Mouse (Mus musculus) right cerebral cortex, postnatal 10 days (tissue): ENCODE measurements around the gene Vps41.

Experiments
- DNase-seq, 2 experiments: peaks; one replicate each; pipeline ENCODE4 v3.0.0; 2021; ENCODE audit warnings: low spot score in 2 of 2

Gene Vps41

DNA sequence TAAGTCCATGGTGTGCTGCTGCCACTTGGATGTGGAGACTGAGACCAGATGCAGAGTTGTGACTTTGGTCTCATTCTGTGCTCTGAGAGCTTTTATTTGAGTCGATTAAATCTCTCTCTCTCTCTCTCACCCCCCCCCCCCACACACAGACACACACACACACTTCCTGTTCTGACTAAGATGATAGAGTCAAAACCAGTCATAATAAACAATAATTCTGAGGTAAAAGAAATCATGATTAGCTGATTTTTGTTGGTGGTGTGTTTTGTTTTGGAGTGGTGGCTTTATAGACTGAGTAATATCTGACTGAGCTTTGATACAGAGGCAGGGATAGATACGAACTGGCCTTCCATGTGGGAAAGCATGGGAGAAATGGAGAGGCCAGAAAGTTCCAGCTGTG, 74.6 kb downstream of the Vps41 start:
- no peak for DNase-seq

DNA sequence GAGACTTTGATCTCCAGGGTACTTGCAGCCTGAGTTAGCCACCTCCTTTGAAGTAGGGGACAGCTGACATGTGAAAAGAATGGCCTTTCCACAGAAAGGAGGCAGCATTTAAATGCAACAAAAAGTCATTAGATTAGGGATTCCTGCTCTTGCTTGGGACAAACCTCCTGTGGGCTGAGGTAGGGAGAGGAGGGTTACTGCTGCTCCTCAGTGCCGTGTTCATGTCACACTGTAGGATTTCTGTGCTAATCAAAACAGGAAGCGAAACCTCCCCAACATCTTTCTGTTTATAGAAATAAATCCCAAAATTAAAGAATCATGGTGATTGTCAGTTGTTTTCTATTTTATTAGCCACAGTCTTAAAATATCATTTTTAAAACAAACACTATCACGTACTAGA, 77.4 kb downstream of the Vps41 start:
- no peak for DNase-seq

DNA sequence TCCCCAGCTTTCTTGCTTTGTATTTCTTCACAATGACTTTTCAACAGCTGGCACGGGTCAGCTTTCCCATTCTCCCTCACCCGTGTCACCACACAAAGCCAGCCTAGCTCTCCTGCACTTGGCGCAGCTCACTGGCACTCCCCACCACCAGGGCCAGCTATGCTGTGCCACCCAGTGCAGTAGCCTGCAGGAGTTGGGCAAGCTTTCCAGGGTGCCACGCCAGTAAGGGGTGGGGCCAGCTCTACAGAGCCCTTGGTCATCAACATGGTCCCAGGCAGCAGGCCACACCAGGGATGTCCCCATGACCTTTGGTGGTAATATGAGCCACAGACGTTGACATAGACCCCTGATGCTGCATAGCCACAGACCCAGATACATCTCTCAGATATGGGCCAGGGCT, 80.5 kb downstream of the Vps41 start:
- no peak for DNase-seq

DNA sequence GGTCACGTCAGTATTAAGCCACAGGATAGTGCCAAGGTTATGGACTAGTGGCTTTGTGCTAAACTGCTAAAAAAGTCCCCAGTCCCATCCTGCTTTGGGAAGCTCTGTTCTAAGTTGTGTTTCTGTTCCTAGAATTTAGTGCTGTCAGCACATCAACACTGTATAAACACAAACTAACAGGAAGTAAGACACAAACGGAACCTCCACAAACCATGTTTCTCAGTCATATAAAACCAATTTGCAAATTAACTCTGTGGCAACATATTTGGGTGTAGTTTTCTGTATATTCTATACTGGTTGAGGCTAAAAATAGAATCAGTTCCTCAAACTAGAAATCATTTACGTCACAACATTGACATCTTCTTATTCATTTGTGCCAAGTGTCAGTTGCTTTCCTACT, 83.3 kb downstream of the Vps41 start:
- DNase-seq: no peak

DNA sequence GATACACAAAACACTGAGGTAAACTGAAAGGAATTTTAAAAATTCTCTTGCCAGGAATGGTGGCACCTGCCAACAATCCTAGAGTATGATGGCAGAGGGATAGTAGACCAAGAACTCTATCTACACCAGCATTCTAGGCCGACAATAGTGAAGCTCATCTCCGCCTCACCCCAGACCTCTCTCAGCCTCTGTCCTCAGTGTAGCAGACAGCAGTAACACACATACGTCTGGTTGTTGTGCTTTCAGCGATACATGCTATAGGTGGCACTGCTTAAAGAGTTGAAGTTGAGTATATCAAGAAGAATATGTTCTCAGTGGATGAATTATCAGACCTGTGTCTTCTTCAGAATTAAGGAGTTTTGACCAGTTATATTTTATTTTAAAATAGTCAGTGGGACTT, 92.4 kb downstream of the Vps41 start:
- DNase-seq: no peak

DNA sequence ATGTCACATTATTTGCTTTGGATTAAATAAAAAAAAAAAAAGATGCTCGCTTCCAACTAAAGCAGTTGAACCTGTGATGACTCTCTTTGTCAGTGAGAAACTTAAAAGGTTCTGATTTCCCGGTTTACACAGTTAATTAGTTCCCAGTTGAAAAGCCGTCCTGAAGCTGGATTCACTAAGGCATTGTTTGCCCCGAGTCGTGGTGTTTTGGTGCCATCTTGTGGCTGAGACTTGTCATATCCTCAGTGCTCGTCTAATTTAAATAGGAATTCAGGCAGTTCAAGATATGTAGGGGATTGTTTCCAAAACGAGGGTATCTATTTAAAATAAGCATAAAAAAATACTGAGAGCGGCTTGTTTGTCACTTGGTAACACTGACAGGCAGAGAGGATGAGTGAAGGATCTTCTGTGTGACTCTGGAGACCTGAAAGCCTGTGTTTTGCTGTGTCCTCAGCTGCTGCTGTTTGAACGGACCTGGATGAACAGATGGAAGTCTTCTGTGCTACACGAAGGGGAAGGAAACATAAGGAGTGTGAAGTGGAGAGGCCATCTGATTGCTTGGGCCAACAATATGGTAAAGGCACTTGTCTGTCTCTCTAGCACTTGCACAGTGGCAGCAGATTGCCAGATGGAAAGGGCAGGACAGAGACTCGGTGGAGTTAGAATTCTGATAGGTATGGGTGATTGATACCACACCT, 93.0 kb downstream of the Vps41 start:
- DNase-seq: peak; percentile 73 to 87

DNA sequence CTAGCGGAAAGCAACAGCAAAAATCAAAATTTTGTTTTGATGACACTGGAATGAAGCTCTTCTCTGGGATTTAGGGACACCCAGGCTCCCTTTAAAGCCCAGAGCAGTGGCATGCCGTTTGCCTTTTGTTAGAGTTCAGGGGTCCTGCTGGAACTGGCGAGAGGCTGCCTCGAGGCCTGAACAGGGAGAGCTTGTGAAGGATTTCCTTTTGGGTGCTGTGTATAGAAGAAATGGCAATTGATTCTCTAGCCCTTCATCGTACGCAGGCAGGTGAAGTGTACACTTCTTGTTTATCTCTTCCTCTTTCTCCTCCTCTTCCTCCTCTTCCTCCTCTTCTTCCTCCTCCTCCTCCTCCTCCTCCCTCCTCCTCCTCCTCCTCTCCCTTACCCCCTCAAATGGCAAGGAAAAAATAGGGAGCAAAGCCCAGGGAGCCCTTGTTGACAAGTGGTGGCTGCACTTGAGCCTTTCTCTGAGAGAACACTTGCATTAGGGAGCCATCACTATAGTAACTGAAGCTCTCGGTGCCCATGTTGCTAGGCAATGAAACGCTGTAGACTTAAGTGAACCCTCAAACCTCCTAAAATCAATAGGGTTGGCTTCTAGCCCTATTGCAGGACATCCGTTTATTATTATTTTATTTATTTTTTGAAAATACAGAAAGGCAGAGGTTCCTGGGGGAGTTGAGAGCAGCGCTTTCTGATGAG, 107.5 kb downstream of the Vps41 start:
- peak; percentile 27 to 43 for DNase-seq

DNA sequence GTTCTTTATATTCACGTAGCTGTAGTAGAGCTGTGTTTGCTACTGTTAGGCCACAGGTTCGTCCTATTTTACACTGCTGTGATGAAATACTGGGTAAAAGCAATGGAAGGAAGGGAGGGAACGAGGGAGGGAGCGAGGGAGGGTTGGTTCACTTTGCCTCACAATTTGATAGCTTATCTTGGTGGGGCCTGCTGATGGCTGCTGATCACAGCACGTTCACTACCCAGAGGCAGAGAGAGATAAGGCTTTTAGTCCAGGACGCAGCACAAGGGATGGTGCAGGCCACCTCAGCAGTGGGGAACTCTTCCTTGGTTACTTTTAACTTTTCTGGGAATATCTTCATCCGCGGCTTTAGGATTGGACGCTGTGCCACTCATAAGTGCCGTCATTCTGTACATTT, 109.9 kb downstream of the Vps41 start:
- DNase-seq: no peak

DNA sequence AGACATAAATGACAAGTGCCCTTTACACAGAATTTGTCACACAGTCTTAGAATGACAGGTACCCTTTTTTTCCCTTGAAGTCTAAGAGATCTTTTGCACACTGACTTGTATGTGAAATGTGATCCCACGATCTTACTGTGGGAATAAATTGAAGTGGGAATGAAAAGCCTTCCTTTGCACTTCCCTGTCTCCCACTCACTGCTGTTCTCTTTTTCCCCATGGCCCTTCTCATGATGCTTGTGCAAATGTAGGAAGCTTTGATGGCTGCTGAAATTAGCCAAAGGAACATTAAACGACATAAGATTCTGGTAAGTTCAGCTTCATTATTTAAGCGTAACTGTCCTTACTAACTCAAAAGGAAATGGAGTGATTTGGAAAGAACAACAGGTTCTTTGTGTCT, 113.4 kb downstream of the Vps41 start:
- DNase-seq: no peak

DNA sequence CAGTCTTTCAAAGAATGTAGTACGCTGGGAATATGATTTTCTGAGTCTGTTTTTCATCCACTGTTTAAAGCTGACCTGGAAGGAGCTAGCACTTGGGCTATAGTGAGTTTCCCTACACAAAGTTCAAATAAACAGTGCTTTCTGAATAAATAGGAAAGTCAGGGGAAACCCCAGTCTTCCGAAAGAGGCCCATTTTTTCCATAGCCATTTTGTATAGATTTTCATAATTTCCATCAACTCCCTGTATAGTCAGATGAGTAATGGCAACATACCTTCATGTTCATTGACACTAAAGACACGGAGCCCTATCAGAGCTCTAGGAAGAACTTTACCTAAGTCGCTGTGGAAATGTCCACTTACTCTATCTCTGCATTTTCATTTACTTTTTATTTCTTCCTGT, 122.1 kb downstream of the Vps41 start:
- DNase-seq: no peak

DNA sequence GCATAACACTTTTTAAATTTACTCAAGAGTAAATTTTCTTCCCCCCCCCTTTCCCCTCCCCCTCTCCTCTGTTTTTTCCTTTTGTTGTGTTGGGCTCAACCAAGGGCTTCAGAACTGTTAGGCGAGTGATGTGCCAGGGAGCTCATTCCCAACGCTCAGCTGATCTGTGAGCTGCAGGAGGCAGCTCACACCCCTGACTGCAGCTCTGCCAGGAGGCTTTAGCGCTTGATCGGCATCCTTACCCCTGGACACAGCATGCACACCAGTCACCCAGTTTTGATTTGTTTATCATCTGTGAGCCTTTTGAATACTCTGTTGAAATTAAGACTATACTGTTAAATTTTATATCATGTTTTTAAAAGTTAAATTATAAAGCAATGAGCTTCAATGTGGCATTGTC, 123.3 kb downstream of the Vps41 start:
- no peak for DNase-seq

DNA sequence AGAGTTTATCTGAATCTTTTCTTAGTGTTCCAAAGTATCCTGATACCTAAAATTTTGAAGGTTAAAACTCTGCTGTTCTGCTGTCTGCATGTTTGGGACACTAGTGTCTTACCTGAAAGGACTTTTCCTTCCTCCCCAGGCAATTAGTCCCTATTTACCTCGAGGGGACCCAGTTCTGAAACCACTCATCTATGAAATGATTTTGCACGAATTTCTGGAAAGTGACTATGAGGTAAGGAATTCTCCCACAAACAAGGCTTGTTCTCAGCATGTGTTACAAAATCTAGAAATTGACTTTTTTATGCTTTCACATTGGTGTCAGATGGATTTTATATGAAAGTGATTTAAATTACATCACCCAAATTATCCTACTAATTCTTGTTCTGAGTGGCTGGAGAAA, 123.9 kb downstream of the Vps41 start:
- DNase-seq: no peak

DNA sequence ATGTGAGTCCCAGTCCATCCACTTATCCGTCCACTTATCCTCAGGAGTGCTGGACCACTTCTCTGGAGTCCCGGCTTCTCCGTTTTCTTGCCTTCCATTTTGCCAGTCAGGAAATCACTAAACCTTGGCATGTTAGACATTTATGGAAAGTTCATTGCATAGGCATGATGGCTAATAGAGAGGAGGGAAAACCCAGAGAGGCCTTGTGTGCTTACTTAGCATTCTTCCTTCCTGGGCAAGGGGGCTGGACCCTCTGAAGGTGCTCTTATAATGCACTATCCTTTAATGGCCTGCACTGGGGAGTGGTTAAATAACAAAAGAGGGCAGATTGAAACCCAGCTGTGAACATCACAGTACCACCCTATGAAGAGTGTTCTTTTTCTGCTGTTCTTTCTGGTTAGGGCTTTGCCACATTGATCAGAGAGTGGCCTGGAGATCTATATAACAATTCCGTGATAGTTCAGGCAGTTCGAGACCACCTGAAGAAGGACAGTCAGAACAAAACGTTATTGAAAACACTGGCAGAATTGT, 124.7 kb downstream of the Vps41 start:
- DNase-seq: no peak

DNA sequence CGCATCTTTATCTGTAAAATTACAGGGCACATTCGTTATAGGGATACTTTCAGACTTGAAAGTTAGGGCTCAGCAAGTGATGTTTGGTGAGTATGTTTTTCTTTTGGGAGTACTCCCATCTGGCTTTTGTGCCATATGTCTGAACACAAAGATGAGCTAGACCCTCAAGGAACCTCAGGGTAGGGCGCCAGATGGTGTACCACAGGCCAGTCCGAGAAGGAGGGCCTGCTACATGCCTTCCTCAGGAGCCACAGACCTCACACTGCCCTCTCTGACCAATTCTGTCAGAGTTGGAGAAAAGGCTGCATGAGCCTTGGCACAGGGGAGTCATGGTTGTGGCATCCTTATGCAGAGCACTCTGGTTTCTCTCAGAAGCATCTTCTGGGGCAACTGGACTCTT, 125.5 kb downstream of the Vps41 start:
- DNase-seq: no peak

DNA sequence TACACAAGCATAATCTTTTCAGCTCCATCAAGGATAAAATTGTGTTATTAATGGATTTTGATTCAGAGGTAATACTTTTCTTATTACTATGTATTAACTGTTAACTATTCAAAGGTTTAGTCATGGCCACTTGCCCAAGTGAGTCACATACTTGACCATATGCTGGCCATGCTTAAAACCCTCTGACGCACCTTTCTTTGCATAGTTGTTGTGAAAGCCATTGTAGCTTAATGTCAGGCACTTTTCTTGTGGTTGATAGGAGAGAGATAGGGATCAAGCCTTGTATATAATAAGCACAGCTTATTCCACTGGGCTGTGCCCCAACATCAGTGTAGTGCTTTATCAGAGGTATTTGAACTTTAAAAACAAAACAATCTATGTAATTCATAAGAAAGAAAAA, 126.5 kb downstream of the Vps41 start:
- no peak for DNase-seq

DNA sequence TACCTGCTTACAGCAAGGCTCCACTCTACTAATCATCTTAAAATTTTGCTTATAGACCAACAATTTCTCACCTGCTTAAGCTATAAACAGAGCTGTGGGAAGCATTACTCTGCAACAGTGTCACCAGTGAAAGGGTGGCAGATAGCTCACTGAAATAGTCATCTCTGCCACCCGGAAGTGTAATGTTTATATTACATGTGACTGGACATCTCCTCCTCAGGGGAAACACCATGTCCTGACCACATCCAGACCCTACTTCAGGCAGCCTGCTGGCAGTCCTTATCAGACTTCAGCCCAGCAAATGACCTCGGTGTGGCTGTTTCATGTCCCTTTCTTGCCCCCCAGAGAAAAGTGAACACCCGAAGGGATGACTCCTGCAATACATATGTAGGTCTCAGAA, 130.3 kb downstream of the Vps41 start:
- no peak for DNase-seq

DNA sequence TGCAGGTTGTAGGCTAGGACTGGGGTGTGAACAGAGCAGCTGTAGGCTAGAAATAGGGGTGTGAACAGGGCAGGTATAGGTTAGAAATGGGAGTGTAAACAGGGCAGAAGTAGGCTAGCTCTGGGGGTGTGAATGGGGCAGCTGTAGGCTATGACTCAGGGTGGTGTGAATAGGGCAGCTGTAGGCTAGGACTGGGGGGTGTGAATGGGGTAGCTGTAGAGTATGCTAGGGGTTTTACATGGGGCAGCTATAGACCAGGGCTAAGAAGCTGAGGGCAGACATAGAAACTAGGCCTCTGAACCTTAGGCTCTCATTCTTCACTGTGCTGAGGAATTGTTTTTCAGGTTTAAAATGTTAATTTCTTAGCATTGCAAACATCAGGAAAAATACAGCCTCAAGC, 132.5 kb downstream of the Vps41 start:
- no peak for DNase-seq

DNA sequence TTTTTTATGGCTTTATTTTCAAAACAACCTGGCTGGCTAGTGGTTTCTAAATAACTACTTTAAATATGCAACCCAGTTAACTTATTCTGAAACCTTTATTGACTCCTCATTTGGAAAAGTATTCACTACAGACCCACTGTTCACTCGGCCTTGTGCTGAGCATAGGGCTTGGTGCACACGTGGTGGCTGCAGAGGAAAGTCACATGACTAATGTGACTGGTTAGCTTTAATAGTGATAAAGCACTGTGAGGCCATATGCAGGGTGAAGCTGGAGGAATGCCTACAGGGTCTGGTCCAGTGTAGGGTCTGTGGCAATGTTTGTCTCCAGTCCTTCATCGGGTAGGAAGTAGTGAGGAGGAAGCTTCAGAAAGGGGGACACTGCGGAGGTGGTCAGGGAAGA, 134.1 kb downstream of the Vps41 start:
- DNase-seq: no peak

DNA sequence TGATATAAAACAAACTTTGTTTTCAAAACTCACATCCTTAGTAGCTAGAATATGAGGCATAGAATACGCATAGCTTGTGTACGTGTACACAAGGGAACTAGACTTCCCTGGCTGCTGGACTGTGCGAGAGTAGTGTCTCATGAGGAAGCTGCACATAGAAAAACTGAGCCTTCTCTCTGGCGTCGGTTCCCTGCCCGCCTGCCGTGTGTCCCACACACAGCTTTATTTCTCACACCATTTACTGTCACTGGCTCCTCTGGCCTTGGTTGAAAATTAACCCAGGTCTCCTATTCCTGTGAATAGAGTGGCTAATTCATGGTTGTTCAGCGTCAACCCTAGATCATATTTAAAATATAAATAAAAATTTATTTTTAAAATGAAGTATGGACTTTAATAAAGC, 135.6 kb downstream of the Vps41 start:
- DNase-seq: no peak

DNA sequence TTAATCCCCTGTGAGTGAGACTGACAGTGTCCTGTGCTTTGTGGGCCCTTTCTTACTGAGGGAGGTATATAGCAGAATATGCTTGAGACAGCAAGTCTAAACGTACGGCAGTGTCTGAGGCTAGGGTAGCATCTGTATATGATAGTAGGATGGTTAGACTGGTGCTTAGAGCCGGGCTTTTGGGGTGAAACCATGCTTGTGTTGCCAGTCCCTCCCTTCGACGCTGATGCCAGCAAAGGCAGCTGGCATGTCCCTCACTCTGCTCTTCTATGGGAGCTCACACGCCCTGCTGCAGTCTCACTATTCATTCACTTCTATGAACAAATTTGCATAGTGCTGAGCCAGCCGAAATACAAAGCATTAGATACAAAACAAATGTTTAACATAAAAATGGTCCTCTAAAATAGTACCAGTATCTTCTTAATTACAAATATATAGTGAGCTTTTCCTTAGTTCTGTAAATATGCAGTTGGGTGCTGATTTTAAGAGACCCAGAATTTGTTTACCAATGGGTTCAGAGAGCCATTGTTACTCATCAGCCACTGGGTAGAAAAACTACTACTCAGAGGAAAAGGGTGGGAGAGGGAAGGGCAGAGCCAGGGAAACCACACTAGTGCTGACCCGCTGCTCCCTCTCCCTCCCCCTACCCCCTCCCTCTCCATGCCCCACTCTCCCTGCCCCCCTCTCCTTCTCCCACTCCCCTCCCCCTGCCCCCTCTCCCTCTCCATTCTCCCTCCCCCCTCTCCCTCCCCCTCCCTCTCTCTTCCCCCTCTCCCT, 139.1 kb downstream of the Vps41 start:
- peak; percentile 63 to 71 for DNase-seq

DNA sequence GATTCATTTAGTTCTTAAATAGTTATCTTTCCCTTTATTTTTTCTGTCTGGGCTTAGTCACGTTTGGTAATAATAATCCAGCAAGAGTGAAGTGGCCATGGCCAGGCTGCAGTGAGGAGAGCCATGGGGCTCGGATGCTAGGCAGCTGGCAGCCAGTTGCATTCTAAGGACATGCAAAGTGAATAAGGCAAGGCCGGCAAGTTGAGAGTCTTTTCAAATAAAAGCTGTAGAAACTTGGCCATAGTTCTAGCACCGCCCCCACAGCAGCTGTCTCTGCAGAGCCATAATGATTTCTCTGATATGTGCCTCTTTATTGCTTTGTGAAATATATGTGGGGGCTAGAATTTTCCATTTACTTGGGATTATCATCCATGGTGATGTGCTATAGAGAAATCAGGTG, 141.1 kb downstream of the Vps41 start:
- peak; percentile 82 to 86 for DNase-seq

DNA sequence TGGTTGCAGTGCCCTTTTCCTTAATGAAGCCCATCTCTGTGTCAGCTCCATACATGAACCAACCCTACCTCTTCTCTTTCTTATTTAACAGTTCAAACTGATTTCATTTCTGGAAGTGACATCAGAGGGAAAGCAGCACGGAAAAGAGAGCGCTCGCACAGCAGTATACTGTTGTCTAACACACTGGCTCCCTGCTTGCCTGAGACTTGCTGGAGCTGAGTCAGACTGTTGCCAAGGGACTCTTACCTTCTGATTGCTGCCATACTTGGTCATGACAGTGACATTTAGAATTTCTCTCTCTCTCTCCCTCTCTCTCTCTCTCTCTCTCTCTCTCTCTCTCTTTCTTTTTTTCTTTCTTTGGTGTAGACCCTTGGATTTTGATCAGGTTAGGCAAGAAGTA, 142.3 kb downstream of the Vps41 start:
- DNase-seq: no peak

DNA sequence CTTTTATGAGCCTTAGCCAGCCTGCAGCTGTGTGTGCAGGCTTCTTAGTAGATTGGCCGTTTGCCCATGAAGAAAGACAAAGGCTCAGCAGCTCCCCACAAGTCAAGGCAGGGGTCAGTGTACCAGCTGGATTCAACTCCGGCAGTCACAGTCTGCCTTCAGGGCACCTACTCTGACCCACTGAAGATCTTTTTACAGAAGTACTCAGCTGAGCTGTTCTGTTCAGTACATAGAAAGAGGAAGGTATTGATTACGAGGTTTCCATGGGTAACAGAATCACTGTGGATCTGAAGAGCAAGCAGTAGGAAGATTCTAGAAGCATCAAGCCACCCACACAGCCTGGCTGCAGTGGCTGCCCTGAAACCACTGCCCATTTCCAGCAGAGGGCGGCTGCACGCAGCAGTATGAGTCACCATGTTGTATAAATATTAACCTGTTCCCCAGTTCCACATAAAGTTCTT, 151.0 kb downstream of the Vps41 start:
- peak; percentile 58 to 59 for DNase-seq
